Mouse (Mus musculus) embryonic facial prominence, embryonic 11.5 days (tissue): ENCODE data around the gene Ppp1r12a. TPM values are rescaled to one million over a fixed set of nuclear protein-coding genes. Genes with fewer than 3 reads are reported as not detected.

Experiments
- ATAC-seq: fragments of 200-750 bp; cut with Nextera tagmentation; replicated peaks from 2 replicates; pipeline ENCODE4 v1.8.0; 2017; ENCODE audit warnings: low read depth; ENCODE audit not compliant: insufficient number of reproducible peaks, low FRiP score, low TSS enrichment
- DNase-seq: peaks from one replicate; pipeline ENCODE4 v3.0.0-alpha.2; 2015; ENCODE audit warnings: low spot score
- H3K27ac ChIP-seq: fragments of 300-500 bp; sonication (generic); replicated peaks from 2 replicates; pipeline ENCODE4 v1.5.1; 2014; ENCODE audit warnings: mild to moderate bottlenecking, low read depth, low read length, control low read depth
- H3K27me3 ChIP-seq: fragments of 300-500 bp; sonication (generic); 2 replicates; pipeline ENCODE4 v1.6.1; 2014; ENCODE audit warnings: mild to moderate bottlenecking, low read length, moderate library complexity, mixed read lengths; ENCODE audit not compliant: control insufficient read depth, insufficient read depth
- H3K36me3 ChIP-seq: fragments of 300-500 bp; sonication (generic); replicated peaks from 2 replicates; pipeline ENCODE4 v1.6.1; 2014; ENCODE audit warnings: low read depth, mild to moderate bottlenecking, low read length, moderate library complexity, mixed read lengths; ENCODE audit not compliant: control insufficient read depth, insufficient read depth
- H3K4me1 ChIP-seq: fragments of 300-500 bp; sonication (generic); 2 replicates; pipeline ENCODE4 v1.6.1; 2014; ENCODE audit warnings: low read length, mixed read lengths; ENCODE audit not compliant: control insufficient read depth, insufficient read depth
- H3K4me2 ChIP-seq: fragments of 300-500 bp; sonication (generic); 2 replicates; pipeline ENCODE4 v1.6.1; 2014; ENCODE audit warnings: low read depth, mild to moderate bottlenecking, control low read depth, low read length, moderate library complexity
- H3K4me3 ChIP-seq: fragments of 300-500 bp; sonication (generic); 2 replicates; pipeline ENCODE4 v1.5.1; 2014; ENCODE audit warnings: low read depth, low read length, control low read depth
- H3K9ac ChIP-seq: fragments of 300-500 bp; sonication (generic); replicated peaks from 2 replicates; pipeline ENCODE4 v1.6.1; 2014; ENCODE audit warnings: mild to moderate bottlenecking, control low read depth, low read length
- H3K9me3 ChIP-seq: fragments of 300-500 bp; sonication (generic); replicated peaks from 2 replicates; pipeline ENCODE4 v1.6.1; 2016; ENCODE audit warnings: mild to moderate bottlenecking, low read length, inconsistent platforms, mixed read lengths; ENCODE audit not compliant: control insufficient read depth
- WGBS: fragments of 180-500 bp; shearing (Covaris S2); extraction: QIAGEN DNeasy Blood & Tissue Kit; methylation state at CpG from one replicate; pipeline ENCODE4 v1.1.7; 2014; 5-methylcytosine and 5-hydroxymethylcytosine counted together
- polyA plus RNA-seq: library from polyadenylated mRNA; unstranded; fragments of >200 nt; fragmentation: Nextera tagmentation; extraction: Ambion mirVana; gene quantifications from 2 replicates; pipeline ENCODE4 v1.2.1, GENCODE M21; 2014

Ppp1r12a gene
- polyA plus RNA-seq, 1 experiment from 2014 or later = 79.5 TPM

DNA sequence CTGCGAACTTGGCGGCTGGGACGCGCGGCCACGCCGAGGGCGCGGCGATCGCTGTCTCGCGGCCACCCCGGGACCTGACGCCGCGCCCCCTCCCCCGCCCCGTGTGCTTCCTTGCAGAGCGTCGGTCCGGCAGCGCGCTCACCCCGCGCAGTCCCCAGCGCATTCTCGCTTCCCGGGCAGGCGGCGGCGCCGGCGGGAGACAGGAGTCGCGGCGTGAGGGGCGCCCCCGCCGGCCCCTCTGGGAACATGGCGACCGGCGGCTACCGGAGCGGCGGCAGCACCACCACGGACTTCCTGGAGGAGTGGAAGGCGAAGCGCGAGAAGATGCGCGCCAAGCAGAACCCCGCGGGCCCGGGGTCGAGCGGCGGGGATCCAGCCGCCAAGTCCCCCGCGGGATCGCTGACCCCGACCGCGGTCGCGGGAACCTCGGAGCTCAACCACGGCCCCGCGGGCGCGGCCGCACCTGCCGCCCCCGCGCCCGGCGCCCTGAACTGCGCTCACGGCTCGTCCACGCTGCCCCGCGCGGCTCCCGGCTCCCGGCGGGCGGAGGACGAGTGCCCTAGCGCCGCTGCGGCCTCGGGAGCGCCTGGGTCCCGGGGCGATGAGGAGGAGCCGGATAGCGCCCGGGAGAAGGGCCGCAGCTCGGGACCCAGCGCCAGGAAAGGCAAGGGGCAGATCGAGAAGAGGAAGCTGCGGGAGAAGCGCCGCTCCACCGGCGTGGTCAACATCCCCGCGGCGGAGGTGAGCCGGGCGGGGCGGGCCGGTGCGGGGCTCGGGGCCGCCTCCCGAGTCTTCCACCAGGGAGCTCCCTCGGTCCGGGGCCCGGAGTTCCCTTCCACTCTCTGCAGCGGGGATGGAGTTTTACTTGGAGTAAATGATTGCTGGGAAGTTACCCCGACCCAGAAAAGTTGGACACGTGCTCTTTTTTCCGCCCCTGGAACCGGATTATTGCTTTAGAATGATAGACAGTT, 170.9 kb downstream of the Ppp1r12a start:
- peak overlapping the region; percentile 81 for H3K4me3 ChIP-seq
- peak overlapping the region; percentile 97 for H3K4me2 ChIP-seq
- DNase-seq = peak; percentile 70
- ATAC-seq = peak; percentile 51
- H3K27ac ChIP-seq = peak overlapping the region; percentile 35; the same call in 1 of the 2 replicates
- no peaks in the 10 kb centered on the region for H3K4me1 ChIP-seq
- under 1% methylated on average over 100 of the region's 129 CpGs for WGBS
- H3K9me3 ChIP-seq = no peaks in the 10 kb centered on the region
- H3K36me3 ChIP-seq = no peaks in the 10 kb centered on the region
- H3K9ac ChIP-seq = peak overlapping the region; percentile 76
- H3K27me3 ChIP-seq = peaks cover 2% of the 10 kb centered on the region; the same call in 1 of the 2 replicates

DNA sequence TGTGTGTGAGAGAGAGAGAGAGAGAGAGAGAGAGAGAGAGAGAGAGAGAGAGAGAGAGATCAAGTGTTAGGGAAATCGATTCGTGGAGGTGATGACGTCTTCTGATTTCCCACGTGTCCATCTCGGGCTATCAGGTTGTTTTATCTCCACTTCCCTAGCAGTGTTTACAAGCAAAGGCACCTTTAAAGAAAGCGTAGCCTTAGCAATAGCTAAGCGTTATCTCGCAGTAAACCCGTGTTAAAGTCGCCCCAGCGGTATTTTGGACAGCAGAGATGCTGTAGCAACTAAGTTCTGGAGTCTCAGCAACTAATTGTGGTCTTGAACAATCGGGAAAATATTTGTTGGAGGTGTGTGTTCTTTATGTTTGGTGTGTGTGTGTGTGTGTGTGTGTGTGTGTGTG, 171.6 kb downstream of the Ppp1r12a start:
- Histone ChIP-seq H3K4me2 (peak overlapping the region; percentile 97), H3K4me1 (no peaks in the 10 kb centered on the region), H3K36me3 (no peaks in the 10 kb centered on the region), H3K9ac (no peak overlapping the region; the same call in 1 of the 2 replicates), H3K27ac (no peak overlapping the region), H3K4me3 (peak overlapping the region; percentile 81), H3K27me3 (peaks cover 2% of the 10 kb centered on the region; the same call in 1 of the 2 replicates), H3K9me3 (no peaks in the 10 kb centered on the region)
- peak; percentile 27 for DNase-seq
- ATAC-seq = no peak
- WGBS = 3% methylated on average over 12 of the region's 12 CpGs

Other genes with a start within 250 kb of the Ppp1r12a start
- gene Pawr, start 169.9 kb downstream of the Ppp1r12a start, polyA plus RNA-seq = 11.6 TPM in 2 replicates